Mouse (Mus musculus) gastrocnemius, adult 18-20 months (tissue): ENCODE data around the gene Slc39a11. TPM values are rescaled to one million over a fixed set of nuclear protein-coding genes. Genes with fewer than 3 reads are reported as not detected.
A peak's percentile ranks its signal among the peaks of the same experiment; 100 is the strongest.

Experiments
- DNase-seq: peaks from one replicate; pipeline ENCODE4 v3.0.0; 2021; ENCODE audit warnings: low spot score
- total RNA-seq, 2 experiments: library from RNA; stranded (reverse); gene quantifications; 2 replicates each; pipeline ENCODE4 v1.2.3; 2021

The Slc39a11 gene
- total RNA-seq, 2 experiments from 2014 or later: 1.5 to 2.4 TPM

DNA sequence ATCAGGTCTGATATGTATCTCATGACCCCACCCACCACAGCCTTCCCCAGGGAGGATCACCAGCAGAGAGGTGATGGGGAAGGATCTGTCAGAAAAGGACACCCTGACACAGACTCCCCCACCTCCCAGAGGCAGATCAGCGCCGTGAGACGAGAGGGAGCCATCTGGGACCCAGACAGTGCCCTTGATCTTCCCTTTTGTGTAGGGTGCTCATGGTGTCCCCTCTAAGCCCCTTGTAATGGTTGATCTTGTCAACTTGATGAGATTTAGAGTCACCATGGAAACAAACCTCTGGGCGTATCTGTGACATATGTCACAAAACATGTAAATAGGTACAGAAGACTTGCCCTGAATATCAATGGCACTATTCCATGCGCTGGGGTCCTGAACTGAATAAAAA, 293.9 kb downstream of the Slc39a11 start:
- no peak for DNase-seq

DNA sequence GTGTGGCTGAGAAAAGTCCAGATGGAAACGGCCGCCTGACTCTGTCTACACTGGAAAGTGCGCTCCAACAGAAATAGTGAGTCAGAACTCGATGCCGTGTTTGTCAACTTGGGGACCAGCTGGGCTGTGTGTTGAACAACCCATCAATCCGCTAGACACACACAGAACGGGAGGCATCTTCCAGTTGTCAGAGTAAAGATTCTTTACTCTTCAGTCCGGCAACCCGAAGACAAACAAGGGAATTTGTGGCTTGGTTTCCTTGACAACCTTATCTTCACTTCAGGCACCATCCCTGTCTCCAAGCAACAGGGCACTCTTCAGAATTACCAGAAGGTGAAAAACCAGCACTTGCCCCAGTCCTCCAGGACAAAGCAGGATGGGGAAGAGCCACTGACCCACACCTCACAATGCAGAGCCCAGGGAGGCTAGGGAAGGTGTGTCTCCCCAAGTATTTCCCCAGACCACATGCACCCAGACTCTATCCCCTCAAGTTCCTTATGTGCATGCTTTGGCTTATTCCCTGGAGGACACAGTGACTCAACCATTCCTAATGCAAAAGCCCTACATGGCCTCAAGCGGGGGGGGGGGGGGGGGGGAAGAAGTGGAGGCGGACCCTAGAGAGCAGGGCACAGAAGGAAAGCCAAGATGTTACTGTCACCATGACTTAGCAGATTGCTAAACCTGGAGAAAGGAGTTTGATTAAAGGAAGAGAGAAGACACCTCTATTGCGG, 297.6 kb downstream of the Slc39a11 start:
- no peak for DNase-seq

DNA sequence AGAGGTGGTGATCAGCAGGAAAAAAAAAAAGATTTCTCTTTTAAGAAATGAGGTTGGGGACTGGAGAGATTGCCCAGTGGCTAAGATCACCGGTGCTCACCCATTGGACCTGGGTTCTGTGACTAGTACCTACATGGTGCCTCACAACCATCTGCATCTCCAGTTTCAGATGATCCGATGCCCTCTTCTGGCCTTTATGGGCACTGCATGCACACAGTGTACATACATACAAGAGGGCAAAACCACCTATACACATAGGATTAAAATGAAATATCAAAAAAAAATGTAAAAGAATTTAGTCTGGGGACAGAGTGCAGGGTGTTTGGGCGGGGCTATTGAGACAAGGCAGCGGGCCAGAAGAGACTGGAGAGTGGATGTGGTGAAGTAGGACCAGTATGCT, 299.3 kb downstream of the Slc39a11 start:
- DNase-seq: no peak

DNA sequence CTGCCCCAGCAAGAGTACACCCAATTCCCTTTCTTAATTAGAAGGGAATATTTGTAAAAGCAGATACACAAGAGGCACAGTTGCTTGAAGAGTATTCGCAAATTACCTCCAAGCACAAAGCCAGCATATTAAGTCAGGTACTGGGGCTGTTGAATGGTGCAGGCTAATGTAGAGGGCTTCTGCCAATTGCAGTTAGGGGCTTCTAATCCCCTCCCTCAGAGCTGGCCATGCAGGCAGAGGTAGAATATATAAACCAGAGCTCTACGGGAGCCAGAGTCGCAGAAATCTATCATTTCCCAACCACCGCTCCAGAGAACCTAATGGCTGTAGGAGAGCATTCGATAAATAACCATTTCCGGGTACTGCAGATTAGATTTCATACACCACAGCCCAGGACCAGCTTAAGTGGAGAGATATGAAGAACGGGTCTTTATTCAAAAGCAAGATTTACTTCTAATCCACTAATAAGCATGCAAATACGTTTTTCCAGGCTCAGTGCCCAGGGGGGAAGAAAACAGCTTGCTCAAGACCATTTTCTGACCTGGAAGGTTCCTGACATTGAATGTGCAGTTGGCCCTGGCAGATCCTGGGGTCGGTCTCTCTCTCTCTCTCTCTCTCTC, 302.9 kb downstream of the Slc39a11 start:
- no peak for DNase-seq

DNA sequence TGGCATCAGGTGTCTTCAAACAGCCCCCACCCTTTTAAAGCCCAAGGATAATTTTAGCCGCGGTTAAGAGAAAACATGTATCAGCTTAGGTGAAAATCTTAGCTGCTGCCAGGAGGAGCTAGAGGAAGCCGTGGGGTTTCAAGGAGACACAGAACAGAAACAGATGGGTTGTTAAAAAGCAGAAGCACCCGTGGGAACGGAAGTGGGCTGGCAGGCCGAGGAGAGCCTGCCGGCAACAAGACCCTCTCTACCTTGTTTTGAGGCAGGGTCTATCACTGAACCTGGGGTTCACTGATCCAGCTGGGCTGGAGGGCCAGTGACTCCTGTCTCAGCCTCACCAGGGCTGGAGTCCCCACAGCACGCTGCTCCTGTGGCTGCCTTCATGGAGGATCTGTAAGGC, 310.1 kb downstream of the Slc39a11 start:
- no peak for DNase-seq

DNA sequence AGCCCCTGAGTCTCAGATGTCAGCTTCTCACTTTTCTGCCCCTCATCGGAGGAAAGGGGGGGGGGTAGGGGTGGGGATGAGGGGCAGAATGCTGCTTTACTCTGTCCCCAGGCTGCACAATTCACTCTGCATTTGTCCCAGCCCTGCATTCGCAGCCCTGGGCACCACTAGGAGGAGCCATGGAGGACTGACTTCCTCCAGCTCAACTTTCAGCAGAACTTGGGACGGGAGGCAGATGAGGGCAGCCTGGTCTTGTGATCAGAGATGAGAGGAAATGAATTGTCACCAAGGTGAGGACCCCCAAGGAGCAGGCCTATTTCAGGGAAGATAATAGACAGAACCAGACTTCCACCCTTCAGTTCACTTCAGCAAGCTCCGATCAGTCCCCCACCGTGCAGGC, 311.3 kb downstream of the Slc39a11 start:
- no peak for DNase-seq

- no peak for DNase-seq
Observed at GRCm38 (mm10) chr11:113335706-113336105, 314.2 kb downstream of the Slc39a11 start.

GRCm38 (mm10) chr11:113334444-113334881, 315.4 kb downstream of the Slc39a11 start:
- no peak for DNase-seq

DNA sequence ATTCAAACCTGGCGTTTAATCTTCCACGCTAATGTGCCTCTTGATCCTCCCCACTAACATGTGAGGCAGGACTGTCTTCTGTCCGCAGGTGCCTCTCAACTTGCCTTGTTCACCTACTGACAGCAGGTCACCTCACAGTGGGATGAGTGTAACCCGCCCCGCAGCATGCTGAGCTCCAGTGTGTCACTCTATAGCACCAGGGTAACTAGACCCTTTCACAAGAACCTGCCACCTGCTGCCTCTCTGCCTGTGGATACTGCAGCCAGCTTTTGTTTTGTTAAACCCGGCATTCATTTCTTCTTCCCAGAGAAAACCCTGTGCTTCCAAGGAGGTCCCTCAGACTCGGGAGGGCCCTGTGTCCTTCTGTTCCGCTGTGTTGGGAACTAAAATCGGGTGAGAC, 316.3 kb downstream of the Slc39a11 start:
- DNase-seq: no peak

DNA sequence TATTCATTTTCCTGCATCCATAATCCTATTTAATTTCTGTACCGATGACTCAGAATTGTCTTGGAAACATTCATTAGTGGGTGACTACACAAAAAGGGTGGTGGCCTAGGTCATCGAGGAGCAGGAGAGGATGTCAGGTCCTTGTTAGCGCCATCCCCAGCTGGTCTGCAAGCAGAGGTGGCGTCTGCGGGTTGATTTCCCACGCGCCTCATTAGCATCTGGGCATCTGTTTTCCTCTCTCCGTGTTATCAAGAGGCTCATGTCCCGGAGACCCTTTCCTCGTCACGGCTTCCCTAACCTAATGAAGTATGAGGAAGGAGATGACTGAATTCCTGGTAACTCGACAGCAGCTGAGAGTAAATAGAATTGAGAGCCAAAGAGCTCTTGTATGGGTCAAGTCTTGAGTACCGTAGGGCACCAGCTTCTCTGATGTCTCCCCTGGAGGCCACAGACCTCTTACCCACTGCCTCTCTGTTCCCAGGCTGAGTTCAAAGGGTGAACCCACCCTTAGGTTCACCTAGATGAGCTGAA, 319.8 kb downstream of the Slc39a11 start:
- no peak for DNase-seq

DNA sequence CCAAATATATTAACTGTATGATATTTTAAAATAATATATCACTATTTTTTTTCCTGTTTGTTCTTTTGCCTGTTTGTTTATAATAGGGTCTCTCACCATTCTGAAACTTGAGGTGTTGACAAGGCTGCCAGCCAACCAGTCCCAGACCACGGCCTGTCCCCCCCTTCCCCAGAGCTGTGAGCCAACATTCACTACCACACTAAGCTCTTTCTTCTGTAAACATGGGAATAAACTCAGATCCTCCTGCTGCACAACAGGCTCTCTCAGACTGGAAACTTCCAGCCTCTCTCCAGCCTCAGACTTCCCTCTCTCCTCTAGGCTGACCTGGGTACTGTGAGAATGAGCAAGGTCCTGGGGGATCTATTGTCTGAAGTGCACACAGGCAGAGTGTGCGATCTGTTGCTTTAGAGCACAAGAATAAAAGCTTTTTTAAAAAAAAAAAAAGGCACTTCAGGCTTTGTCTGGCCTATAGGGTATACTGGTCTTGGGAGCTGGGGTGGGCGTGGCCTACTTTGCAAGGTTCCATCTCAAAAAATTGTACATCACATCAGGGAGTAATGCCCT, 322.3 kb downstream of the Slc39a11 start:
- no peak for DNase-seq

DNA sequence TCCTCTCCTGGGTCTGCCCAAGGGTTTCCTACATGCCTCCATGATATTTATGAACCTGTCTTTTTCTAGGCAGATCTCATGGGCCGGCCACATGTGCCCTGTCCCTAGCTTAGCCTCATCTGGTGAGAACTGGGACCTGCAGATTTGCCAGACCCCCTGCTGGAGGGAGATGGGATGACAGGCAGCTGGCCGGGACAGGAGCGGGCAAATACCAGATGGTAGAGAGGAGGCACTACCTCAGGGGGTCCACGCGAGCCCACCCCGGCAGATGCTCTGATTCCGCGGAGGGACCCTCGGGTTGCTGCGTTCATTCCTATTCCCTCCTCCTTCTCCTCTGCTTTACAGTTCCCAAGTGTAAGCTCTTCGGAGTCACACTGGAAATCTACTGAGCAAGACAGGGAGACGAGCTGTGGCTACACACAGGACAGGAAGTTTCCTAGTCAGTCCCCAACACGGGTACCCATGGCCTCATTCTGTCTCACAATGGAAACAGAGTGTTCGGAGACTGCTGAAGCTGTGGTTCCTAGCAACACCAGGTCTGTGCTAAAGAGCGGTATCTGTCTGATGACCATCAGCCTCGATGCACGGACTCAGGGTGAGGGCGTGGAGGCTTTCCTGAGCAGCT, 323.4 kb downstream of the Slc39a11 start:
- DNase-seq: peak; percentile 31

- no peak for DNase-seq
Observed at GRCm38 (mm10) chr11:113321601-113322000, 328.3 kb downstream of the Slc39a11 start.

DNA sequence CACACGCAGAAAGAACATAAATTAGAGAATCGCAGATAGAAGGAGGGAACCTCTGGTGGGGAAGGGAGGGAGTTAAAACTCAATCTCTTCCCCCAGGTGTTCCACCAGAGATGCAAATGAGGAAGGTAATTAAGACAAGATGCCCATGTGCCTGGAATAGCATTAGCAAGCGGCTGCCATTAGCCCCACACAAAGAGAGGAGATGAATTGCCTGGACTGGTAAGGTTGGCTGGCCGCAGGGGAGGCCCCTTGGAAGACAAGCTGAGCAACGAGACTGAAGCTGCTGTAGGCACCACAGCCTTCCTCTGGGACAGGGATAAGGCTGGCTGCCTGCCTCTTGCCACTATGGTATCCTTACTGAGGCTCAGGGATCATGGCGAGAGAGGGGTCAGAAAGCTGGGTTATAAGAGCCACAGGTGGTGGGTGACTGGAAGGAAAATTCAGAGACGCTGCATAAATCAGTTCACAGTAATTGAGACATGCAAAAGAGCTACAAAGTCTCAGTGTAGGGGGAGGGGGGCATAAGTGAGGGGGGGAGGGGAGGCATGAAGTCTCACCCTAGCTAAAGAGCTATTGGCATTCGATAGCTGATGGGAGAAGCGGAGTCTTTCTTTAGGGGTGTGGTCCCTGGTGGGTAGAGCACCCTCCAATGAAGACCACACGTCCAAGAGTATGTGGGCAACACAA, 340.5 kb downstream of the Slc39a11 start:
- no peak for DNase-seq

GRCm38 (mm10) chr11:113308256-113308941, 341.5 kb downstream of the Slc39a11 start:
- no peak for DNase-seq

DNA sequence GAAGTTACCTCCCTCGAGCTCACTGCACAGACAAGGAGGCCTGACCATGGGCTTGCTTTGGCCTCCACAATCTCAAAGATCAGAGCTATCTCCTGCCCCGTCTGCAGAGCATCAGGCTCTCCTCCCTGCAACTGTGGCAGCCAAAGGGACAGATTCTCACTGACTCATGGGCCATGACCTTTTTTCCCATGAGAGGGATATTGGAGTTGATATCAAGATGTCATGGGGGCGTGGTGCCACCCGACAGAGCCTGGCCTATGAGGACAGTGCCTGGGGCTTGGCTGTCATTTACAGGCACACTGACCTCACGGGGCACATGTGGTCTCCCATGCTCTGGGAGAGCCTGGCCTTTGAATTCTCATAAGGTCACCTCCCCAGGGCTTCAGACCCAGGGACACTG, 346.7 kb downstream of the Slc39a11 start:
- DNase-seq: no peak

DNA sequence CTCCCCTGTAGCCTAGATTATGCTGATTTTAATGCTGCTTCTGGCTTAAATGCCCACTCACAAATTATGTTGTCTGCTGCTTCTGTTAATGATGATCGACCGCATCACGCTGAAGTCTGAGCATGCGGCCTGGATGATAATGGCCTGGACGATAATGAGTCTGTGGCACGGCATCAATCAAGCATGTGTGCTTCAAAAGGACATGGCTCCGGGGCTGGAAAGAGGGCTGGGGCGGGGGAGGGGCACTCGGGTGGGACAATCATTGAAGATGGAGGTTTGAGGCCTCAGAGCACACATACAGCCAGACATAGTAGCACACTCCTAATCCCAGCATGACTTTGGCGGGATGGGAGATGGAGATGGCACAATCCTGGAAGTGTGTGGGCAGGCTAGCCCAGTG, 350.4 kb downstream of the Slc39a11 start:
- no peak for DNase-seq

DNA sequence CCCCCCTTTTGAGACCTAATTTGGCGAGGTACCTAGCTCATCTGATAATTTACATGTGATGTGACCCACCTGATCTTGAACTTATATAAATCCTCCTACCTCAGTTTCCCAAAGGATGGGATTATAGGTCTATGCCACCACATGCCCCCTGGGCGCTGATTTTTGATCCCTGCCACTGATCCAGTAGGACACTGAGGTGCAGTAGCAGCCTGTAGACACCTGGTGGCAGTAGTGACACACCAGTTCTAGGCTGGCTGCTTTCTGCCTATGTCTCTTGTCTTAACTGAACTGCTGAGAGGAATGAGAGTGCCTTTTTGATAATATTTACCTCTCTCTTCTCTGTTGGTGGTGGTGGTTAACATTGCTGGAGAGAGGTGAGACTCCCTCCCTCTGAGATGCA, 352.1 kb downstream of the Slc39a11 start:
- peak; percentile 60 for DNase-seq

- DNase-seq: no peak
Observed at GRCm38 (mm10) chr11:113296912-113297625, 352.8 kb downstream of the Slc39a11 start.

GRCm38 (mm10) chr11:113296162-113296561, 353.7 kb downstream of the Slc39a11 start:
- peak; percentile 62 for DNase-seq
